Mouse (Mus musculus): ENCODE results near the gene Opa3. TPM values are rescaled to one million over a fixed set of nuclear protein-coding genes. Genes with fewer than 3 reads are reported as not detected.
"Not testable (repeated sequence)": the region's sequence is repeated elsewhere in the genome, so short reads cannot be mapped to it uniquely, and the experiment has no call there.

The Opa3 gene
- total RNA-seq, 2 experiments from 2014 or later = 46.6 to 47.3 TPM

DNA sequence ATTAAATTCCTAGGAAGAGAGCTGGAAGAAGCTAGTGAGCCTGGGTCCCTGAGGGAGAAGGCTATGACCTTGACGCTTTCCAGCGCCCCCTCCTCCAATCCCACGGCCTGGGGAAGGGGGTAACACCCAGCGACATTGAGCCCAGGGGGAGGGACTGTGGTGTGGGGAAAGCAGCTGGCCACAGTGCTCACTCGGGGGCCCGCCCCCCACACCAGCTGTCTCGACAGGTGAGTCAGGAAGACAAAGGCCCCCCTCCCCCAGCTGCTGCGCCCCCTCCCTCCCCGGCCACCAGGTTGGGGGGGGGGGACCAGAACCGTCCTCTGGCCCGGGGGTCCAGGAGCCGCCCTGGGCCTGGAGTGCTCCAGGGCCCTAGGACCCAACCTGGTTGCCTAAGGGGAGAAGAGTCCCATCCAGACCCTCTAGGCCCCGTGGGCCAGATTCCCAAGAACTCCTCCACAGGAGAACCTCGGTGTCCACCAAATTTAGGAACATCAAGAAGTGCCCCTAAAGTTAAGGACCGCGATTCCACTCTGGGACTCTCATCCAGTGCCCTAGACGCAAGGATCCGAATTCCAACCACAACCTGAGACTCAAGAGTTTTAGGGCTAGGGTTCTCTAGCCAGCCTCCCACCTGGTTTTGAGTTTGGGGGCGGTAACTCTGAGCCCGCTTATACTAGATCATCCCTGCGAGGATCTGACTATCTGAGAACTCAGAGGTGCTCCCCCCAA, 42.5 kb downstream of the Opa3 start:
- intact Hi-C loops (cut with DNase I) = loop anchor here (1.0 kb wide), 1 partner anchor 42 kb away; the partner anchor contains the start of gene Opa3
- DNase-seq (ENCODE audit: low spot score in 2 of 2) = no peak

DNA sequence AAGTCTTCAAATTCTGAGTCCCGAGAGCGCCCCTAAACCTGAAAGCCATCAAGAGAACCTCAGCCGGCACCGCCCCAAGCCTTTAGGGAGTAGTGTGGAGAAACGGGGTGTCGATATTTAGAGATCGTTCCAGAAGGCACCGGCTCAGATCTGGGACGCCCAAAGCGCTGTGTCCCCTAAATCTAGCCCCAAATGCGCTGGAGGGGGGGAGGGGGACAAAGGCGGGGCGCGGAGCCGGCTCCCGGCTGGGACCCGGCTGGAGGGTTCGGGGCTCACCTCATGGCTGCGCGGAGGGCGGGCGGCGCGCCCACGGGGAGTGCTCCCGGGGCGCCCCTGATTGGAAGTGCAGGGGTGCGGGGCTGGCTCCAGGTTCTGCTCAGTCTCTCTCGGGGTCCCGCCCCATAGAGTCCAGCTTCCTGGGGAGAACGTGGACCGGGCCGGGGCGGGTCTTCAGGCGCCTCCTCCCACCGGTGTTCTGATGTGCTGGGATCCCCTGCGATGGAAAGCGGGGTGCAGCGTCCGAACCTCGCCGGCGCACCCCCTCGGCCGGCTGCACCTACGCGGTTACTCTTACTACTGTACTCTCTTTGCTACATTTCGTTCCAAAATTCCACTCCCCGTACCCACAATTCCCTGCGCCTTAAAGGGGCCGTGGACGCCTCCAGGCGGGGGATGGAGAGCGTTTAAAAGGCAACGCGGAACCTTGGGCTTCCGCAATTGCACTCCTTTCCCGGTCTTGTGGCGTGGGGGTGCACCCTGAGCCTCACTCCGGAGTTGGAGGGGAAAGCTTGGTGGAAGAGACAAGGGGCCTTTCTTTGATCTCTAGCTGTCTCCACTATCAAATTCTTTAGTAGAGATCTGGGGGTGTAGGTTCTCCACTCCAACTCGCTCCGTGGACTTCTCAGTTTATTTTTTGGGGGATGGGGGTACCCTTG, 43.4 kb downstream of the Opa3 start, which contains the start of gene Vasp:
TSS of gene Vasp (minus strand) at position 580 of the 935 bp plus-strand sequence.
- peak; percentile 86 to 91 for DNase-seq (ENCODE audit: low spot score in 2 of 2)
- intact Hi-C loops (cut with DNase I) = loop anchor here (1.0 kb wide), 1 partner anchor 43 kb away; the partner anchor contains the start of gene Opa3

DNA sequence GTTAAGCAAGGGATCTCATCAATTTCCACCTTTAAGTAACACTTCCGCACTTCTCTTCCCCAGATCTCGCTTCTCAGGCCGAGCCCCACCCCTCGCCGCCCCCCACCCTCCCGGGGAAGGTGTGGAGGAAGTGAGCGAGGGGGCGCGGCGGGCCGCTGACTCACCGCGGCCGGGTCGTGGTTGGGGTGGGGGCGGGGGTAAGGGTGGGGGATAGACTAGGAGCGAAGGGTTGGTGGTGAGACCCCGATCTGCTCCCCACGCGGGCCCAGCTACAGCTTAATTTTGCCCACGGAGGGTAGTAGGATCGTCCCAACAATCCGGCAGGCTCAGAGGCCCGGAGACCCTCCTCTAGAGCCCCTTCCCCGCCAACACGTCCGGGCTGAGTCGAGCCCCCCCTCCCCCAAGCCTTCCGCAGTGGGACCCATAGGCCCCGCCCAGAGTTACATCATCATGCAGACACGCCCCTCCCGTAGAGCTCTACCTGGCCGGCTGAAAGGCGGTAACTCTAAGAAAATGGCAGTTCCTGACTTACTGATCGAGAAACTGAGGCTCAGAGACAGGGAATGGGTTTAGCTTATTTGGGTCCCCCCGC, 44.1 kb downstream of the Opa3 start:
- DNase-seq (ENCODE audit: low spot score in 2 of 2) = peak; percentile 32 to 33
- intact Hi-C loops (cut with DNase I) = no loop called here

- intact Hi-C loops (cut with DNase I) = no loop called here
- no peak for DNase-seq (ENCODE audit: low spot score in 2 of 2)
Observed at GRCm38 (mm10) chr7:19276253-19276652, 48.1 kb downstream of the Opa3 start.

- intact Hi-C loops (cut with DNase I) = no loop called here
- DNase-seq (ENCODE audit: low spot score in 2 of 2) = no peak
Observed at GRCm38 (mm10) chr7:19279052-19279451, 50.9 kb downstream of the Opa3 start.

DNA sequence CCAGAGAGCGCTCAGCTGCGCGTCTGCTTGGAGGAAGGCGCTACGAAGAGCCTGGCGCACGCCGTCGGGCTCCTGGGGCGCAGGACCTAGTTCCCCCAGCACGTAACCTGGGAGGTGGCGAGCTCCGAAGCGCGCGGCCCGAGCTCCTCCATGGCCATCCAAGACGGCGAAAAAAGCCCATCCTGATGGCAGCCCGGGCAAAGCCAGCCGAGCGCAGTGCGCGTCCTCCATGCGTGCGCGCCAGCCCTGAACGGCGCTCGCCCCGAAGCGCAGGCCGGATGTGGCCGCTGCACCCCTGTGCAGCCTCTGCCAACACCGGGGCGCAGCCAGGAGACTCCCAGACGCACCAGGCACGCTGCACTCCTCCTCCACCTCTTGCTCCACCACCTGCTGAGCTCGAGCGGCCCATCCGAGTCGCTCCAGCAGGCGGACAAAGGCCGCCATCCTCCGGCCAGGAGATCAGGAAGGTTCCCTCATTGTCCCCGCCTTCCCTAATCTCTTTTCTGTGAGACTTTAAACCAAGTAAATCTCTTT, 51.5 kb downstream of the Opa3 start, which contains the start of gene Ppm1n:
TSS of gene Ppm1n (minus strand) at position 484 of the 534 bp plus-strand sequence.
- no peak for DNase-seq (ENCODE audit: low spot score in 2 of 2)
- intact Hi-C loops (cut with DNase I) = no loop called here

DNA sequence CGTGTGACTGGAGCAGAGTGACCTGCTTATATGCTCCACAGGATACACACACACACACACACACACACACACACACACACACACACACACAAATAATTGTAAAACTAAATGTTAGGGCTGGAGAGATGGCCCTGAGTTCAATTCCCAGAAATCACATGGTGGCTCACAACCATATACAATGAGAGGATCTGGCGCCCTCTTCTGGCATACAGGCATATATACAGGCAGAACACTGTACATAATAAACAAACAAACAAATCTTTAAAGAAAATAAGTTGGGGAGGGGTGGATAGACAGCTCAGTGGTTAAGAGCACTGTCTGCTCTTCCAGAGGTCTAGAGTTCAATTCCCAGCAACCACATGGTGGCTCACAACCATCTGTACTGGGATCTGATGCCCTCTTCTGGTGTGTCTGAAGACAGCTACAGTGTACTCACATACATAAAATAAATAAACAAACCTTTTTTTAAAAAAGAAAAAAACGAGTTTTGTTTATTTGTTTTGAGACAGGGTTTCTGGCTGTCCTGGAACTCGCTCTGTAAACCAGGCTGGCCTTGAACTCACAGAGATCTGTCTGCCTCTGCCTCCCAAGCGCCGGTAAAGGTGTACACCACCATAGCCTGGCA, 53.7 kb downstream of the Opa3 start:
- intact Hi-C loops (cut with DNase I) = loop anchor here (2.0 kb wide), 1 partner anchor 43 kb away; no protein-coding TSS in a partner anchor
- not testable (repeated sequence) for DNase-seq (ENCODE audit: low spot score in 2 of 2)

DNA sequence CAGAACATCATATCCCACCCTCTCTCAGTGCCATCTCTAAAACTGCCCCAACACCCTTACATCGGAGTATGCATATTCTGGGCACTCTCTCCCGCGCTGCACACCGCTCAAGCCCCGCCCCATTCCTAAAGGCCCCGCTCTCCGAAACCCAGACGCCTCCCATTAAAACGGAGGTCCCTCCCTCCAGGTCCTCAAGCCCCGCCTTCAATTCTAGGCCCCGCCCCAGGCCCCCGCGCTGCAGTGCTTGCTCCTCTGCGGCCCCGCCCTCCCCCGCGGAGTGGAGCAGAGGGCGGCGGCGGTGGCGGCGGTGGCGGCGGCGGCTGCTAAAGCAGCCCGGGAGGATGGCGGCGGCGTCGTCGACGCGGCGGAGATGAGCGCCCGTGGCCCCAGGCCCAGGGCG, 54.3 kb downstream of the Opa3 start, which contains the start of gene Rtn2:
TSS of gene Rtn2 (plus strand) at position 240 of the 400 bp plus-strand sequence.
- DNase-seq (ENCODE audit: low spot score in 2 of 2) = peak; percentile 79 to 87
- intact Hi-C loops (cut with DNase I) = loop anchor here (2.0 kb wide), 1 partner anchor 44 kb away; no protein-coding TSS in a partner anchor

DNA sequence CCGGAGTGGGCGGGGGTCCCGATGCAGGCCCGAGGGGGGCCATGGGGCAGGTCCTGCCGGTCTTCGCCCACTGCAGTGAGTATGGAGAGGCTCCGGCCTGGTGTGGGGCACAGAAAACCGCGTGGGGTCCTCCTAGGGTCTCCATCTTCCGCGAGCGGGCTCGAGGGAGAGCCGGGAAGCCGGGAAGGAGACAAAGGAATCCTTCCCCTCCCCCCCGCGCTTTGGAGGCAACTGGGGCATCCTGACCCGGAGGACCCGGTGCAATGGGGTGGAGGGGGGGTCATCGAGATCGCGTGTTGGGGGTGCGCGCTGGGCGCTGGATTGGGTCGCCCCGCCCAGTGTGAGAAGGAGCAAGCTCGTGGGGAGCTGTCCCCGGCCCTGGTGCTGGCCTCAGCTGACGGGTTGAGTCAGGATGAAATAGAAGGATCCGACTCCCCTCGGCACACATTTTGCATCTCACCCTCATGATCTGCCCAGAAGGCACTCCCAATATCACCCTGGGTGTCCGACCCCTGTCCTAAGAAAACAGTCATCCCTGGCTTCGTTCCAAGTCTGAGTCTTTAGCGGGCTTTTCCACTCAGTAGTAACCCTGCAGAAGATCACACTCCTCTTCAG, 54.8 kb downstream of the Opa3 start:
- peak; percentile 44 to 46 for DNase-seq (ENCODE audit: low spot score in 2 of 2)
- intact Hi-C loops (cut with DNase I) = loop anchor here (2.0 kb wide), 1 partner anchor 44 kb away; no protein-coding TSS in a partner anchor

DNA sequence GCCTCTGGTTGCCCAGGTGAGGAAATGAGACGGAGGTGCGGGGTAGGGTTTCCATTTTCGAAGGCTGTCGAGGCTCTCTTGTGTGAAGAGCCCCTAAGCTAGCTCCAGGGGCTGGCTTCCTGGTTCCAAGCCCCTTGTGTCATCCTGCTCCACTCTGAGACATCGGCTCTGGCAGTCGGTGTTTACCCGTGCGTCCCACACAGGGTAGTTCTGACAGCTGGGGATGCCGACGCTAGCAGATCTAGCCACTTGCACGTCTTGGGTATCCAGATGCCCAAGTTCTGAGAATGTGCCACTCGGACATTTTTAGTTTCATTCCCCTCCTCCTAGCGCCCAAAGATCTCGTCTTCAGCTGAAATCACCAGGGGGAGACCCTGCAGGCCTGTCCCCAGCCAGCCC, 55.3 kb downstream of the Opa3 start:
- DNase-seq (ENCODE audit: low spot score in 2 of 2) = peak in 1 of 2 experiments; percentile 63
- intact Hi-C loops (cut with DNase I) = loop anchor here (2.0 kb wide), 1 partner anchor 45 kb away; no protein-coding TSS in a partner anchor

- intact Hi-C loops (cut with DNase I) = no loop called here
- peak in 1 of 2 experiments; percentile 53 for DNase-seq (ENCODE audit: low spot score in 2 of 2)
Observed at GRCm38 (mm10) chr7:19284763-19285162, 56.6 kb downstream of the Opa3 start.

- intact Hi-C loops (cut with DNase I) = no loop called here
- no peak for DNase-seq (ENCODE audit: low spot score in 2 of 2)
Observed at GRCm38 (mm10) chr7:19290969-19291596, 62.9 kb downstream of the Opa3 start.

DNA sequence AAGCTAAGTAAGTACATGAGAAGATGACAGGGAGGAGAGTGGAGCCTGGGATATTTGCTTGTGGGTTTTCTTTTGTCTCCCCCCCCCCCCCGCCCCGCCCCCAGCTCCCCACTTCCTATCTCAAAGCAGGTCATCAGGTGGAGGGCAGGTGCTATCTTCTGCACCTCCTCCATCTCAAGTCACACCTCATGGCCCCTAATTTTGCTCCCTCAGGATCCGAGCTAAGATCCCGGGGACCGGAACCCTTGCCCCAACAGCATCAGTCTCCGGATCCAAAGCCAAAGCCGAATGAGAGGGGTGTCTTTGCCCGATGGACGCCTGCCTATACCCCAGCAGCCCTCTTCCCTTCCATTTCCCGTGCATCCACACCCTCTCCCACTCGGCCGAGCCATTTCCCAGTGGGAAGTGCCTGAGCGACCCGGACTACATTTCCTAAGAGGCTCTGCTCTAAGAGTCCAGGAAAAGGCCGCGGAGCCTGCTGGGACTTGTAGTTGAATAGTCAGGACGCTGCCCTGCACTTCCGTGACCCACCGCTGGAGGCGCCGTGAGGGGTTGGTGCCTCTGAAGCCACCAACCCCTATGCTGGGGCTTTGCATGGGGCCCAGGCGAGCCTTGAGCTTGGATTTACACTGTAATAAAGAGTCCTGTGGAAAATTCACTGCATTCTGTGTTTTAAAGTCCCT, 67.5 kb downstream of the Opa3 start:
- intact Hi-C loops (cut with DNase I) = loop anchor here (2.0 kb wide), 1 partner anchor 57 kb away; no protein-coding TSS in a partner anchor
- DNase-seq (ENCODE audit: low spot score in 2 of 2) = peak; percentile 94 to 97

GRCm38 (mm10) chr7:19297034-19297433, 68.9 kb downstream of the Opa3 start:
- intact Hi-C loops (cut with DNase I) = loop anchor here (2.0 kb wide), 1 partner anchor 58 kb away; no protein-coding TSS in a partner anchor
- DNase-seq (ENCODE audit: low spot score in 2 of 2) = no peak

GRCm38 (mm10) chr7:19297794-19298193, 69.7 kb downstream of the Opa3 start:
- DNase-seq (ENCODE audit: low spot score in 2 of 2) = no peak
- intact Hi-C loops (cut with DNase I) = loop anchor here (2.0 kb wide), 1 partner anchor 59 kb away; no protein-coding TSS in a partner anchor

DNA sequence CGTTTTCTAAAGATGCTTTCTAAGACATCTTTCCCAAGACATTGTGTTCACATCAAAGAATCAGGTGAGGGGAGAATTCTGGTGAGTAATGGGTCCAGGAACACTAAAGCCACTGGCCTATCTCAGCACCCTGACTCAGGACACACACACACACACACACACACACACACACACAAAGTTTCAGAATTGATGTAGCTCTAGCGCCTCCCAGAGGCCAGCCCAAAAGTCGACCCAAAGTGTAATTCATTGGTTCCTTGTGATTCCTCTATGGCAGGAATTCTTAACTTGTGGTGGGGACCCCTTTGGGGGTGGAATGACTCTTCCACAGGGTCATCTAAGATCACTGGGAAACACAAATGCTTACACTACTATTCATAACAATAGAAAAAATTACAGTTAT, 71.1 kb downstream of the Opa3 start:
- intact Hi-C loops (cut with DNase I) = no loop called here
- peak in 1 of 2 experiments; percentile 52 for DNase-seq (ENCODE audit: low spot score in 2 of 2)

All from left cerebral cortex, postnatal 25 days (tissue).